Mouse (Mus musculus): ENCODE data around the gene Dusp18.
A peak's percentile ranks its signal among the peaks of the same experiment; 100 is the strongest.
"Not testable (repeated sequence)": the region's sequence is repeated elsewhere in the genome, so short reads cannot be mapped to it uniquely, and the experiment has no call there.

Gene Dusp18

DNA sequence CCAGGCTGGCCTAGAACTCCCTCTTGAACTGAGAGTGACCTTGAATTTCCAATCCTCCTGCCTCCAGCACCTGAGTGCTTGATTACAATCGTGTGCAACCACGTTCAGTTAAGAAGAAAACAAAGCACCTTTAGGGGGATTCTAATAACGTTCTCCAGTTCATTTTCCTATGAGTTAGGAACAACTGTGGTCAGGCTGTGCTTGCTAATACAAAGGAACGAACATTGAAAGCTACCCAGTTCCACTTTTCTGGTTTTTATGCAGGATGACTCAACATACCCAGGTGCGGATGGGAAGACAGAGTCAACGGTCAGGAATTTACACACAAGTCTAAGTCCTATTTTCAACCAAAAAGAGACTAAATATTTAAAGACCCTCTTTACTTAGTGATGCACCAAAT, 1.1 kb upstream of the Dusp18 start:
- DNase-seq (ENCODE audit: low spot score): no peak

DNA sequence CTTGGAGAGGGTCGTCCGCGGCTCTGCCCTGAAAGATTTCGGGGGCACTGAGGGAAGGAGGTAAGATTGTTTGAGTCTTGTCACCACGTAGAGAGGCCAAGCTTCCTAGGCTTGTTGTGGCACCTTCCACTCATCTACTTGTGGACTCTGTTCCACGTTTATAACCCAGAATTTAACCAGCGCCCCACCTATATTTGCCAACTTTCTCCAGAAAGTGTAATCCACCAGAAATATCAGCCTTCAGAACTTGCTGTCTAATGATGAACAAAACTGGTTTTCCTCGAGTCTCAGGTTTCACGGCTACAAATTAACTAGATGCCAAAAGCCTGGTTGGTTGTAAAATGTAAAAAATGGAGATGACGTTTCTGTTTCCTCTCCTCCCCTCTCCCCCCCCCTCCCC, 418 bp downstream of the Dusp18 start:
- DNase-seq (ENCODE audit: low spot score): no peak

DNA sequence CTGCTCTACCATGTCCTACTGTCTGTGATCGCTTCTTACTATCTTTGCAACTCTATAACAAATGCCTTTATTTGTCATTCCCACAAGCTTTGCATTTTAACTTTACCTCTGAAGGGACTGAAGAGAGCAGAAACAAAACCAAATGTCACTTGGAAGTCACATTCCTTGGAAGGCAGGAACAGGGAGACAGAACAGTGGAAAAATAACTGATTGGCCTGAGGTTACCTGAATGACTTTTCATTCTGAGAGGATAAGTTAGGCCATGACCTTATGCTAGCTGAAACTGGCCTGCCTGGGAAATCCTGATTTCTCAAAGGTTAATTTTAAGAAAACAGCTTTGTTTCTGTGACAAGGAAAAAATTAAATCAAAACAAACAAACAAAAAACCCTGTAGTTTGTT, 893 bp downstream of the Dusp18 start:
- no peak for DNase-seq (ENCODE audit: low spot score)

DNA sequence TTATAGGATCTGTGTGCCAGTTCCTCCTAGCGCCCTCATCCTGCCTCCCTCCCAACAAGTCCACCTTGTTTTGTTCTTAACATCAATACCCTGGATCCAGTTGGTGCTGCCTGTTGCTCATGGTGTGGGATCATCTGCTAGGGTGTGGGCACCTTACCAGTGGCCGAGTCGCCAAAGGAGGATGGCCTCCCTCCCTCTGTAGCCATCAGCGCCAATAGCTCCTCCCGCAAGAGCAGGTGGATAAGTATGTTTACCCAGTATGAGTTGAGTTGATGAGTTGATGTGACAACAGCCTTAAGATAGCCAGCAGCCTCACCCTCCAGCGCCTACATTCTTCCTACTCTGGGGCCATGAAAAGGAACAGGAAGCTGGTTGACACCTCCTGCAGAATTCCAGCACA, 5.3 kb downstream of the Dusp18 start:
- DNase-seq (ENCODE audit: low spot score): no peak

DNA sequence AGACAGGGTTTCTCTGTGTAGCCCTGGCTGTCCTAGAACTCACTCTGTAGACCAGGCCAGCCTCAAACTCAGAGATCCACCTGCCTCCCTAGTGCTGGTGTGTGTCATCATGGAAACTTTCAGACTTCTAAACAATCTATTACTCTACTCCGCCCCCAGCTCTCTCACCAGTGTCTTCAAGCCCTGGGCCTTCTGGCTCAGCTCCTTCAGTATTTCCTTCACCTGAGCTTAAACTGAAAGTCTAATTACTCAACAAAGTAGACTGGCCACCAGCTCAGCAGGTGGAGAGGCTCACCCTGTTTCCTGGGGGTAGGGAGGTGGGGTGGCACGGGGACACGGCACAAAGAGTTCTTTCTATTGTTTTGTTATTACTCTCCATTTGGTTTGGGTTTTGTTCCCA, 7.5 kb downstream of the Dusp18 start:
- DNase-seq (ENCODE audit: low spot score): no peak

DNA sequence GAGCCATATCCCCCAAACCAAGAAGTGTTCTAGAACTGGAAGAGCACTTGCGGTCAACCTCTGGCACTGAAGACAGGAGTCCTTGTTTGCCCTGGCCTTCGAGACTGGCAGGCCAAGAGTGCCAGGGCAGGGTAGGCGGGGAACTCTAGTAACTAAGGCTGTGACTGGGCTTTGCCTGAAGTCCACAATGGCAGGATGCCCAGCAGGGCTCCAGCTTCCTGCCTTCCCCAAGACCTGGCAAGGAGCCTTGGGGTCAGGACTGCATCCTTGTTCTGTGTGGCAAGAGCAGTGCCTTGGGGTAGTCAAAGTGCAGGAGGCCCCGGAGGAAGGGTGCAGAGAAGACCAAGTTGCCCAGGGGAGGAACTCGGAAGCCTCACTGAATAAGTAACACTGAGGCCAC, 8.0 kb downstream of the Dusp18 start:
- peak; percentile 49 for DNase-seq (ENCODE audit: low spot score)

DNA sequence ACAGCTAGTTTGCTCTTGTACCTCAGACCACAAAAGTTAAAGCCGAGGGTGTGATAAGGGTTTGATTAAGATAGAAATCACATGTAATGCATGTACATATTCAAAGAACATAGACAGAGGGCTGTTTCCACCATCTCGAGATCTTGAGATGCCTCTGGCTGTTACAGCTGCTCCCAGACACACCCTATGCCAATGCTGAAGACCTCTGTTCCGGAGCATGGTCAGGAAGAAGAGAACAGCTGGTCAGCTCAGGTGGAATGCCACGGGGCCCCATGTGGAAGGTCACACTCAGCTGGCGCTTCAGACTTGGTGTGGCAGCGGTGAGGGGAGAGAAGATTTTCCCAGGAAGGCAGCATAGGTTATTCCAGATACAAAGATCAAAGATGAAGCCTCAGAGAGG, 9.6 kb downstream of the Dusp18 start:
- DNase-seq (ENCODE audit: low spot score): no peak

DNA sequence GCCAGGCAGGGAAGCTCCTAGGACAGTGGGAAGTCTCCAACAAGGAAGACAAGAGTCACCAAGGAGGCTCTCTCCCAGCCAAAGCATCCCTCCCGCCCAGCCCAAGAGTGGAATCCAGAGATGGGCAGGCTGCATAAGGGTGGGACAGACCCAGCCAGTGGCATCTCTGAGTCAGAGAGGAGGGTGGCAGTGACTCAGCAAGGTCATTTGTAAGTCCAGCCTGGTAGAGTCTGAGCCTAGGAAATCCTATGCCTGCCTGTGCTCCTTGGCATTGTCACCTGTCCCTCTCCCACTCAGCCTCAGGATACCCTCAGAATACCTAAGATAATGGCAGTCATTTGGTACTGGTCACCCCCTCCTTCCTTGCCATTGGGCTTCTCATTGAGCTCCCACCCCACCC, 10.4 kb downstream of the Dusp18 start:
- DNase-seq (ENCODE audit: low spot score): no peak

DNA sequence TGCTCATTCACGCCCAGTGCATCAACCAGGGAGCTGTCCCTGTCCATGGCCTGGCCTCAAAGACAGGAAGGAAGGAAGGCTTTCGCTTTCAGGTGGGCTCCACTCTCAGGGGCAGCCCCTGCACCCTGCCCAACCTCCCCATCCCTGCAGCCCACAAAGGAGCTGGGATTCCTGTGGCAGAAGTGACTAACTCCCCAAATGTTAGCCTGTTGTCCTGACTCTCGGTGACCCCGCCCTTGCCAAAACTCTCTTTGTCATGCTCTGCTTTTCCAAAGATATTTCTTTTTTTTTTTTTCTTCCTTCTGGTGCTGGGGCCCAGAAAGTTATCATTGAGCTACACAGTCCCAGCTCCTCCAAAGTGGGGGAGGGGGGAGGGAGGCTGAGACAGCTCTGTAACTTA, 14.2 kb downstream of the Dusp18 start:
- DNase-seq (ENCODE audit: low spot score): no peak

DNA sequence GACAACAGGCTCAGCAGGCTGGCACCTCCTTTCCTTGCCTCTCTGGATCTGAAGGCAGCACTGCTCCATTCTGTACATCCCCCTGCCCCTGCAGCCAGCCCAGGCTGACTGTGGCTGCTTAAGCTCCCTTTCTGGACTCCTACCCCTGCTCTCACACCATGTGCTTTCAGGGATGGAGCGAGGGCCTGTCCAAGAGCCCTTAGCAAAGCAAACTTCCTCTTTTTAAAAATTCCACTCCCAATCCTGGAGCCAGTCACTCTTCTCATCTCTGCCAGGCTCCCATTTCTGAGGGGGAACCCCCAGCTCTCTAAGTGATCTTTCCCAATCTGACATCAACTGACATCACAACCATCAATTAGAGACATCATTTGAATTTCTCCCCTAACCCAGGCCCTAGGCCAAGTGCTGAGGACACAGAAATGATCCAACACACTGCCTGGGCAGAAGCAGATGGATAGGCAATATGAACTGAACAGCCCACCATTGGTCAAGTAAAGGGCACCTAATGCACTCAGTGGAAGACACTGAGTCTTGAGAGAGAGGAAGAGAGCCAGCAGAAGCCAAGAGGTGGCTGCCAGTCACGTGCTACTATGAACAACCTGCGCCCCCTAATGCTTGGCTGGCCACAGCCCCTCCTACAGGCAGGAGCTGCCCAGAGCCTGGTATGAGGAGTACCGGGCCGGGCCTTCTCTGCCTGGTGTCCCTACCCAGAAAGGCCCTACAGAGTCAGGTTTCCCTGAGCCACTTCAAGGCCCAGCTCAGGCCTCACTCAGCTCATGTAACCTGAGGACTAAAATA, 15.7 kb downstream of the Dusp18 start:
- no peak for DNase-seq (ENCODE audit: low spot score)

DNA sequence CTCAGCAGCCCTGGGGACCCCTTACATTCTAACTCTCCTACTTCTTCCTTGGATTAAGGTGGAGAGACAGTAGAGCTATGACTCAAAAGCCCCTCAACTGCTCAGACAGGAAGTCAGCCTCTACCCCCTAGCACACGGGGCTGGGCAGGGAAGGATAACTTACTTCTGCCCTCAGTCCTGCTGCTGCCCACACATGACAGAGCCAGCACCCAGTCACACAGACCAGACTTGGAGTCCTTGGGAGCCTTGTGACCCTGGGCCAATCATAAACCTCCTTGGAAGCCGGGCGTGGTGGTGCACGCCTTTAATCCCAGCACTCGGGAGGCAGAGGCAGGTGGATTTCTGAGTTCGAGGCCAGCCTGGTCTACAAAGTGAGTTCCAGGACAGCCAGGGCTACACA, 16.4 kb downstream of the Dusp18 start:
- not testable (repeated sequence) for DNase-seq (ENCODE audit: low spot score)

DNA sequence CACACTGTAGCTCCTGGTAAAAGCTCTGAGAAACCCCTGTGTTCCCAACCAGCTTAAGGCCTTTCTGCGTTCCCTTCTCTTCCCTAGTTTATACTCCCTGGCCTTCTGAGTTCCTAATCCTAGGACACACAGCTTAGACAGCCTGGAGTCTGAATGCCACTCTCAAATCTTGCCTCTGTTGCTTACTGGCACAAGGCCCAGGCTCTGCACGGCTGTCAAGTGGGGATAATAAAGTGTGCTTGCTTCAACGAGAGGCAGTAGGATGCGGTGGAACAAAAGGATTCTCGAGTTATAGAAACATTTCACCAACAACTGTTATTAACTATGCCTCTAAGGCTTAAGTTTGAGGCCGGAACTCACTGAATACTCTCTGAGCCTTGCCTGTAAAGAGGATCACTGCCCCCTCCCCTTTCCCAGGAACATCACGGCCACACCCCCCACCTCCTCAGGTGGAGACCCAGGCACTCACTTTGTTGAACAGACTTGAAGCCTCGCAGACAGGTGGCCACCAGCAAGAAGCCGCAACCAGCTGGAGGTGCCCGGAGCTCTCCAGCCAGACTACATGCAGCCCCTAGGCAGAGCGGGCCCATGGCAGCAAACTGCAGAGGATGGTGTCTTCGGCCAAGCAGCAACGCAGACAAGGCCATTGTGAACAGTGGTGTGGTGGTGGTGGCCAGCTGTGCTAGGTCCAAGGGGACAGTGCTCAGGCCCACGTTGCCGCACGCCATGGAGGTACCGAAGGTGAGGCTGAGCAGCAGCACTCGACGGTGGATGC, 17.2 kb downstream of the Dusp18 start:
- no peak for DNase-seq (ENCODE audit: low spot score)

DNA sequence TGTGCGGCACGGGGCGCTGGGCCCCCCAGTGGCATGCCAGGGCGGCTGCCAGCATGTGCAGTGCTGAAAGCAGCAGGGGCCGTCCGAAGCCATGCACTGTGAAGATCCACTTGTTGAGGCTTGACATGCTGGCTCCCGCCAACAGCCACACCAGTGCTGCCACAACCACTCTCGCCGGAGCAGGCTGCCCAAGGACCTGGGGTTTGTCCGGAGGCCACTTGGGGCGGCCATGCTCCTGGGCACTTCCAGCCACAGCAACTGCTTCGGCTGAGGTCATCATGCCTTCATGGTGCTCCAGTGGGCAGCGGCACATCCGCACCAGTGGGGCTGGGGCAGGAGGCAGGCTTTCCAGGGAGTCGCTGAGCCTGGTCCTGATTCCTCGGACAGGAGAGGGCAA, 17.8 kb downstream of the Dusp18 start:
- DNase-seq (ENCODE audit: low spot score): no peak

DNA sequence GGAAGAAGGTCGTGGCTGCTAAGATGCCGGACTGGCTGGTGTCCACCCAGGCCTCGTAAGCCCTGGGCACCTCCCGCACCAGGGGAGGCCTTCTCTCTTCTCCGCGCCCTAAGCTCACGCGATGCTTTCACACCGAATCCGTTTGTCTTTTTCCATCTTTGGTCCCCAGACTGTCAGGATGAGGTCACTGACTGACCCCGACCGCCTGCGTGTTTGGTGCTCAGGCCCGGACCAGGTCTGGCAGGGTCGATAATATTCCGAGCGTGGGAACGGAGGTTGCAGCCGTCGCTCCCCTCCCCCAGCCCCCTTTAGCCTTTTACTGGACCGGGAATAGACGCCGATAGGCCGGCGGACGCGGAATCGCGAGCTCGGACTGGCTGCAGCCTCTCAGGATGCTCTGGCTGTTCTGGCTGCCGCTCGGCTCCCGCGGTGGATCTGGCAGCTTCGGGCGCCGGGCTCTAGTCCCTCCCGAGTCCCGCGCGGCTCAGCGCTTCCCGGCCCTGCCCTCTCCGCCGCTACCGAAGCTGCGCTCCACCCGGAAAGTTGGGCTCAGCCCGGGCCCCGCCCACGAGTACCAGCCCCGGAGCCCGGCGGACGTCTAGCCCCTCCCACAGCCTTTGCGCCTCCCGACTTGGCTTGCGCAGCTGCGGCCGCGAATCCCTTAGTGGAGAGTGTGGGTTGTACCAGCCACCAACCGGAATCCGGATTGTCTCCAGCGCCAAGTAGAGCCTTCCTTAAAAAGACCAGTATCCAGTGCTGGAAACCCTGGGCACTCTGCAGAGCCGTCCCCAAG, 18.5 kb downstream of the Dusp18 start:
- peak; percentile 81 for DNase-seq (ENCODE audit: low spot score)

DNA sequence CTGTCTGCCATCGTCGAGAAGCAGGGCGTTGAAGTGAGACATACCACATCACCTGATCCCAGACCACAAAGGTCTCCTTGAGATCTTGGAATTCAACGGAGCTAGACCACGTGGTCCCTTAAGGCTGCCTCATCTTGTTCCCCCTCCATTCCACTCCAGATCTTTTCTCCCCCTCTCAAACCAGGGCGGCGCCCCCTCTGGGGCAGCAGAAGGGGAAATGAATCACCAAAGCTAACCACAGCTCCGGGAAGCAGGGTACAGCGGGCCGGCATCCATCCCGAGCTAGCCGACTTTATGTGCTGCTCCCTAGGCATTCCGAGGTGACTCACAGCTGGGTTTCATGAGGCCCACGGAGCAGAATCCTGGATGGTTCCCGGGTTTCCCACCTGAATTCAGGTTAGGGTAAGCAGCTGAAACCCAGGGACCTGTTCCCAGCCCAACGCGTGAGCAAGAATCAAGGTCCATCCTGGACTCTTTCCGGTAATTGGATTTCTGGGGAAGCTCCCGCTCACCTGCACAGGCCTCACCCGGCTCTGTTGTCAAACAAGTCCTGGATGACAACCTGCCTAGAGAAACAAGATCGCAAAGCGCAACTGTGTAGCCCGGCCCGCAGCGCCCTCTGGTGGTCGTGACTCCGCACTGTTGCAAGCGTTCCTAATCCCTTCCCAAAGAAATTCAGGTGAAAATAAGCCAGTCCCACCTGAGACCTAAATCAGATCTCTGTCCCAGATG, 19.2 kb downstream of the Dusp18 start, which contains the start of gene Slc35e4:
TSS of gene Slc35e4 (minus strand) at position 556 of the 732 bp plus-strand sequence.
- peak; percentile 77 for DNase-seq (ENCODE audit: low spot score)

DNA sequence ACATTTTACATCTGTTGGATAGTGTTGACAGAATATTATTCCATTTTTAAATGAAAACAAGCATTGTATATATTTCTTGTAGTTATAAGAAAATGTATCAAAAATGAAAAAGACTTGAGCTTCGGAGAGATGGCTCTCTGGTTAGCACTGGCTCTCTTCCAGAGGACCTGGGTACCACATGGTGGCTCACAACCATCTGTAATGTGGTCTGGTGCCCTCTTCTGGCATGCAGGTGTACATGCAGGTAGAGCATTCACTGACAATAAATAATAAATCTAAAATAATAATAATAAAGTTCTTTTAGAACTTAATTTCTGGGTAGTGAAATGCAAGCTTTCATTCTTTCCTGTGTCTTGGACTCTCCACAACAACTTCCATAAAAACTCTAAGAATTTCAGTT, 23.7 kb downstream of the Dusp18 start:
- no peak for DNase-seq (ENCODE audit: low spot score)

DNA sequence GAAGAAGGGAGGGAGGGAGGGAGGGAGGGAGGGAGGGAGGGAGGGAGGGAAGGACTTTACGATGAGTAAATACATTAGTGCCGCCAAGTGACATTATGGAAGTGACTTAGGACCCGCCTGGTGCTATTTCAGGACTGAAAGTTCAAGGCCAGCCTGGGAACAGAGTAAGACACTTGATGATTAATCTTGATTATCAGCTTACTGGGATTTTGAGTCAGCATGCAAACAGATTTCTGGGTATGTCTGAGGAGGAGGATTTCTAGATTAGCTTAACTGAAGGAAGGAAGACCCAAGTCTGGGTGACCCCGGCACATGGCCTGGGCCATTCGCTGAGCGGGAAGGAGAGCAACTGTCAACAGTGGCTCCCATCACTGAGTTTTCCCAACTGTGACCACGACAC, 25.4 kb downstream of the Dusp18 start:
- DNase-seq (ENCODE audit: low spot score): no peak

DNA sequence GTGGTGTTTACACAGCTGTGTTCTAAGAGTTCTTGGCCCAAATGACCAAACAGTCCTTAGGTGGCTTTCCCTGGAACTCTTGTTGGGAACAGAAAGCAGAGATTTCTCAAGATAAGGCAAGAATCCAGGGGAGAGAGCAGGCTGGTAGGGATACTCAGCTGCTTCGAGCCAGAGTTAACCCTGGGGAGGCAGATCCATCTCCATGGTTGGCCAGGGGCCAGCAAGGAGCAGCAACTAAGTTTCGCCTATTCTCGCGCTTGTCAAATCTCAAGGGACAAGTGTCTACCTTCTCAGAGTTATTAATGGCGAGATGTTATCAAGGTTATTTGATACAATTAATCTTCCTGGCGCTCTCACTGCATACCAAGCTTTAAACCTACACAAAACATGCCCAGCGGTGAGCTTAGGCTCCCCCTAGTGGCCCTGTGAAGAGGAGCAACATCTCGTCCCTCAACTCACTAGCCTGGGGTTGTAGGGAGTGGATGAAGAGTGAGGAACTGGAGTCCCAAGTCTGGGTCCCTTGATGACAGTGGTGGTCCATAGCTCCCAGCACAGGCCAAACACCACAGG, 26.3 kb downstream of the Dusp18 start:
- no peak for DNase-seq (ENCODE audit: low spot score)

DNA sequence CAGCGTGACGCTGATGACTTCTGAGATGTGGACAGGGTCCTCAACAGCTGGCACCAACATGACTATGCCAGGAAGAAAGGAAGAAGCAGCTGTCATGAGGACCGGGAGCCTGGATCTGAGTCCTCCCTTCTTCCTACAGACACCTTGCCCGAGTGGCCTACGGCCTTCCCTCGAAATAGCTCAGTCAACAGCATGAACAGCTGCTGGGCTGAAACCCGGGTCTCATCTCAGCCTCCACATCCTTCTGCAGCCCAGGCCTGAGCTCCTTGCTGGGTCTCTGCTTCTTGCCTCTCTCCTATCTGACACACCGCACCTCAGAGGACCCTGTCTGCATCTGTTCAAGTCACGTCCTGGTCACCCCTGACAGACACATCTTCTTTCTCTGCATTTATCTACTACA, 27.1 kb downstream of the Dusp18 start:
- no peak for DNase-seq (ENCODE audit: low spot score)

DNA sequence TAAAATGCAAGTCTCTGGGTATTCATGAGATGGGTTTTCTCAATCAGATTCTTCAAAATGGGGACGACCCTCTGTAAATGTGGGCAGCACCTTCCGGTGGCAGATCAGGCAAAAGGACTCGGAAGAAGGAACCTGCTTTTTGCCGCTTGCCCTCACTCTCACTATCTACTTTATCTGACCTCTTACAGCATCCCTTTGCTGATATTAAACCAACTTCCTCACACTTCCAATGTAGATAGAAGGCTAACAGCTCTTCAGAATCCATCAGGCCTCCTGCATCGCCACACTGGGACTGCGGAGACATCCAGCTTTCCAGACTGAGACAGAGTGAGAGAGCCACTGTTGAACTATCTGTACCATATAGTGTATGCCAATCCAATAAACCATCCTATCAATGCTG, 27.7 kb downstream of the Dusp18 start:
- DNase-seq (ENCODE audit: low spot score): no peak

DNA sequence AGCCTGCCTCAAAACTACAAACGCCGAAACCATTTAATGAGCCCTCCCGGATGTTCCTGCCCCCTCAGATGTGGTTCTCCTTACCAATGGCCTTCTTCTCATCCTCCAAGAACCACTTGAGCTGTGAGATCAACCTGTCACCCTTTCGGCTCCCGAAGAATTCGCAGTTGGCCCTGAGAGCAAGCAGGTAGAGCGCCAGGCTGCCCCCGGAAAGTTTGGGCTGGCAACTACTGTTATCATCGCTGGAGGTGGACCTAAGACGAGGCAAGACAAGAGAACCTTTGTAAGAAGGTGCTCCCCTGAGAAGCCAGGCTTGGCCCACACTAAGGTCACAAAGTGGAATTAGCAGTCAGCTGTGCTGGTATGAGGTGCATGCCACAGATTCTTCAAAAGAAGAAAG, 30.9 kb downstream of the Dusp18 start:
- DNase-seq (ENCODE audit: low spot score): no peak

DNA sequence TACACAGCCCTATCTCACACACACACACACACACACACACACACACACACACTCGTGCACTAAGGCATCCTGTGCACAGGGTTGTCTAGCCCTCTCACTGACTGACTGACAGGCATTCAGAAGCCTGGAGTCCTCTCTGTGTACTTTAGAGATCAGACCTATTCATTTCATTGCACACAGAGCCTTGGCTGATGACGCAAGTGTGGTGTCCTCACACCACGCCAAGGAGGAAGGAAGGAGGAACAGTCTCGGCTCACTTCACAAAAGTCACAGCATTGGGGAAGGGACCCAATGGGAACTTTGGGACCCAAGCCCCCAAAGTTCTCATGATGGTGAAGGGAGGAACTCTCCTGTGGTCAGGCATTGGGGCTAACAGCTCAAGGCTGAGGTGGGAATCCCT, 35.0 kb downstream of the Dusp18 start:
- DNase-seq (ENCODE audit: low spot score): no peak

Measured in ovary, postnatal 14 days (tissue).